Mouse (Mus musculus): ENCODE data around the gene Wfdc8. TPM values are rescaled to one million over a fixed set of nuclear protein-coding genes. Genes with fewer than 3 reads are reported as not detected.

Gene Wfdc8
- polyA plus RNA-seq, 1 experiment = not detected

- Histone ChIP-seq H3K27ac (ENCODE audit: control insufficient read depth, insufficient read depth, low read depth, low read length, poor library complexity) (no peak overlapping the region), H3K4me3 (replicated peaks; ENCODE audit: control insufficient read depth, low read depth, low read length) (no peak overlapping the region), H3K4me1 (ENCODE audit: control insufficient read depth, insufficient read depth, low read length) (no peaks in the 10 kb centered on the region)
- TF ChIP-seq POLR2A (IDR thresholded peaks at IDR 0.05; ENCODE audit: borderline replicate concordance, control insufficient read depth, low read depth, low read length) = no peak
- no peak for TF ChIP-seq CTCF (IDR thresholded peaks at IDR 0.05; ENCODE audit: control insufficient read depth, insufficient read depth, low read length)
- WGBS = 80% methylated on average over 9 of the region's 9 CpGs
Measured at GRCm38 (mm10) chr2:164551502-164551901, 61.9 kb downstream of the Wfdc8 start.

- Histone ChIP-seq H3K4me3 (replicated peaks; ENCODE audit: control insufficient read depth, low read depth, low read length) (no peak overlapping the region), H3K4me1 (ENCODE audit: control insufficient read depth, insufficient read depth, low read length) (no peaks in the 10 kb centered on the region), H3K27ac (ENCODE audit: control insufficient read depth, insufficient read depth, low read depth, low read length, poor library complexity) (no peak overlapping the region)
- WGBS = 5% methylated on average over 2 of the region's 2 CpGs
- TF ChIP-seq CTCF (IDR thresholded peaks at IDR 0.05; ENCODE audit: control insufficient read depth, insufficient read depth, low read length) (no peak), POLR2A (IDR thresholded peaks at IDR 0.05; ENCODE audit: borderline replicate concordance, control insufficient read depth, low read depth, low read length) (no peak)
Measured at GRCm38 (mm10) chr2:164550895-164551269, 62.5 kb downstream of the Wfdc8 start.

- WGBS = 43% methylated on average over 10 of the region's 10 CpGs
- no peaks in the 10 kb centered on the region for H3K4me1 ChIP-seq (ENCODE audit: control insufficient read depth, insufficient read depth, low read length)
- no peak overlapping the region for H3K4me3 ChIP-seq (replicated peaks; ENCODE audit: control insufficient read depth, low read depth, low read length)
- TF ChIP-seq POLR2A (IDR thresholded peaks at IDR 0.05; ENCODE audit: borderline replicate concordance, control insufficient read depth, low read depth, low read length) (no peak), CTCF (IDR thresholded peaks at IDR 0.05; ENCODE audit: control insufficient read depth, insufficient read depth, low read length) (no peak)
- H3K27ac ChIP-seq (ENCODE audit: control insufficient read depth, insufficient read depth, low read depth, low read length, poor library complexity) = no peak overlapping the region
Measured at GRCm38 (mm10) chr2:164549963-164550894, 63.2 kb downstream of the Wfdc8 start.

- WGBS = 53% methylated on average over 4 of the region's 4 CpGs
- Histone ChIP-seq H3K4me1 (ENCODE audit: control insufficient read depth, insufficient read depth, low read length) (no peaks in the 10 kb centered on the region; the same call in 1 of the 2 replicates), H3K4me3 (replicated peaks; ENCODE audit: control insufficient read depth, low read depth, low read length) (no peak overlapping the region), H3K27ac (ENCODE audit: control insufficient read depth, insufficient read depth, low read depth, low read length, poor library complexity) (no peak overlapping the region)
- TF ChIP-seq POLR2A (IDR thresholded peaks at IDR 0.05; ENCODE audit: borderline replicate concordance, control insufficient read depth, low read depth, low read length) = no peak
- no peak for TF ChIP-seq CTCF (IDR thresholded peaks at IDR 0.05; ENCODE audit: control insufficient read depth, insufficient read depth, low read length)
Measured at GRCm38 (mm10) chr2:164549338-164549737, 64.1 kb downstream of the Wfdc8 start.

Other genes with a start within 250 kb of the Wfdc8 start
- gene Slpi, start 224.5 kb downstream of the Wfdc8 start, polyA plus RNA-seq (2011; ENCODE audit: insufficient read depth, insufficient read length, low replicate concordance, missing spikeins) = 48.8 and 108 TPM in 2 replicates
- not detected in 2 replicates for gene Rbpjl, start 210.5 kb downstream of the Wfdc8 start, polyA plus RNA-seq (2011; ENCODE audit: insufficient read depth, insufficient read length, low replicate concordance, missing spikeins)
- gene Matn4, start 208.5 kb downstream of the Wfdc8 start, polyA plus RNA-seq (2011; ENCODE audit: insufficient read depth, insufficient read length, low replicate concordance, missing spikeins) = 0.86 and 1.2 TPM in 2 replicates
- gene Sdc4, start 169.7 kb downstream of the Wfdc8 start, polyA plus RNA-seq (2011; ENCODE audit: insufficient read depth, insufficient read length, low replicate concordance, missing spikeins) = 12.6 and 22.1 TPM in 2 replicates
- 10.1 and 26.7 TPM in 2 replicates for gene Sys1, start 156.7 kb downstream of the Wfdc8 start, polyA plus RNA-seq (2011; ENCODE audit: insufficient read depth, insufficient read length, low replicate concordance, missing spikeins)
- gene Gm20458, start 152.7 kb downstream of the Wfdc8 start, polyA plus RNA-seq (2011; ENCODE audit: insufficient read depth, insufficient read length, low replicate concordance, missing spikeins) = not detected in 2 replicates
- not detected in 2 replicates for gene Trp53tg5, start 139.9 kb downstream of the Wfdc8 start, polyA plus RNA-seq (2011; ENCODE audit: insufficient read depth, insufficient read length, low replicate concordance, missing spikeins)
- 7.5 and 8.1 TPM in 2 replicates for gene Dbndd2, start 127.5 kb downstream of the Wfdc8 start, polyA plus RNA-seq (2011; ENCODE audit: insufficient read depth, insufficient read length, low replicate concordance, missing spikeins)
- gene Pigt, start 116.1 kb downstream of the Wfdc8 start, polyA plus RNA-seq (2011; ENCODE audit: insufficient read depth, insufficient read length, low replicate concordance, missing spikeins) = 27.8 and 39.1 TPM in 2 replicates
- gene Wfdc2, start 51.2 kb downstream of the Wfdc8 start, polyA plus RNA-seq (2011; ENCODE audit: insufficient read depth, insufficient read length, low replicate concordance, missing spikeins) = 2.8 TPM in 1 of 2 replicates, not detected in the other
- gene Spint3, start 40.2 kb downstream of the Wfdc8 start, polyA plus RNA-seq (2011; ENCODE audit: insufficient read depth, insufficient read length, low replicate concordance, missing spikeins) = not detected in 2 replicates
- not detected in 2 replicates for gene Wfdc6a, start 28.2 kb downstream of the Wfdc8 start, polyA plus RNA-seq (2011; ENCODE audit: insufficient read depth, insufficient read length, low replicate concordance, missing spikeins)
- not detected in 2 replicates for gene Eppin, start 20.0 kb downstream of the Wfdc8 start, polyA plus RNA-seq (2011; ENCODE audit: insufficient read depth, insufficient read length, low replicate concordance, missing spikeins)
- not detected in 2 replicates for gene Wfdc6b, start 104 bp downstream of the Wfdc8 start, polyA plus RNA-seq (2011; ENCODE audit: insufficient read depth, insufficient read length, low replicate concordance, missing spikeins)
- not detected in 2 replicates for gene Wfdc16, start 25.2 kb upstream of the Wfdc8 start, polyA plus RNA-seq (2011; ENCODE audit: insufficient read depth, insufficient read length, low replicate concordance, missing spikeins)
- not detected in 2 replicates for gene Wfdc10, start 42.4 kb upstream of the Wfdc8 start, polyA plus RNA-seq (2011; ENCODE audit: insufficient read depth, insufficient read length, low replicate concordance, missing spikeins)
- gene Wfdc9, start 43.0 kb upstream of the Wfdc8 start, polyA plus RNA-seq (2011; ENCODE audit: insufficient read depth, insufficient read length, low replicate concordance, missing spikeins) = not detected in 2 replicates
- not detected in 2 replicates for gene Wfdc11, start 60.5 kb upstream of the Wfdc8 start, polyA plus RNA-seq (2011; ENCODE audit: insufficient read depth, insufficient read length, low replicate concordance, missing spikeins)
- gene Wfdc13, start 71.5 kb upstream of the Wfdc8 start, polyA plus RNA-seq (2011; ENCODE audit: insufficient read depth, insufficient read length, low replicate concordance, missing spikeins) = not detected in 2 replicates
- gene Spint4, start 84.9 kb upstream of the Wfdc8 start, polyA plus RNA-seq (2011; ENCODE audit: insufficient read depth, insufficient read length, low replicate concordance, missing spikeins) = not detected in 2 replicates
- gene Spint5, start 101.7 kb upstream of the Wfdc8 start, polyA plus RNA-seq (2011; ENCODE audit: insufficient read depth, insufficient read length, low replicate concordance, missing spikeins) = not detected in 2 replicates
- gene Wfdc3, start 132.3 kb upstream of the Wfdc8 start, polyA plus RNA-seq (2011; ENCODE audit: insufficient read depth, insufficient read length, low replicate concordance, missing spikeins) = 2.1 and 2.2 TPM in 2 replicates
- gene Dnttip1, start 132.4 kb upstream of the Wfdc8 start, polyA plus RNA-seq (2011; ENCODE audit: insufficient read depth, insufficient read length, low replicate concordance, missing spikeins) = 35.3 and 47.6 TPM in 2 replicates
- 261 and 459 TPM in 2 replicates for gene Ube2c, start 156.3 kb upstream of the Wfdc8 start, polyA plus RNA-seq (2011; ENCODE audit: insufficient read depth, insufficient read length, low replicate concordance, missing spikeins)
- 9.6 and 12.2 TPM in 2 replicates for gene Tnnc2, start 166.3 kb upstream of the Wfdc8 start, polyA plus RNA-seq (2011; ENCODE audit: insufficient read depth, insufficient read length, low replicate concordance, missing spikeins)
- gene Snx21, start 172.2 kb upstream of the Wfdc8 start, polyA plus RNA-seq (2011; ENCODE audit: insufficient read depth, insufficient read length, low replicate concordance, missing spikeins) = 2.3 and 5.8 TPM in 2 replicates
- 16.5 and 36.5 TPM in 2 replicates for gene Acot8, start 191.3 kb upstream of the Wfdc8 start, polyA plus RNA-seq (2011; ENCODE audit: insufficient read depth, insufficient read length, low replicate concordance, missing spikeins)
- 3.4 and 4.4 TPM in 2 replicates for gene Zswim3, start 191.5 kb upstream of the Wfdc8 start, polyA plus RNA-seq (2011; ENCODE audit: insufficient read depth, insufficient read length, low replicate concordance, missing spikeins)
- gene Zswim1, start 209.1 kb upstream of the Wfdc8 start, polyA plus RNA-seq (2011; ENCODE audit: insufficient read depth, insufficient read length, low replicate concordance, missing spikeins) = 2.1 and 3.7 TPM in 2 replicates
- gene Spata25, start 214.9 kb upstream of the Wfdc8 start, polyA plus RNA-seq (2011; ENCODE audit: insufficient read depth, insufficient read length, low replicate concordance, missing spikeins) = not detected in 2 replicates
- 61.0 and 109 TPM in 2 replicates for gene Ctsa, start 219.2 kb upstream of the Wfdc8 start, polyA plus RNA-seq (2011; ENCODE audit: insufficient read depth, insufficient read length, low replicate concordance, missing spikeins)
- gene Neurl2, start 219.8 kb upstream of the Wfdc8 start, polyA plus RNA-seq (2011; ENCODE audit: insufficient read depth, insufficient read length, low replicate concordance, missing spikeins) = 0.97 TPM in 1 of 2 replicates, not detected in the other
- 2.4 and 6.5 TPM in 2 replicates for gene Pltp, start 244.1 kb upstream of the Wfdc8 start, polyA plus RNA-seq (2011; ENCODE audit: insufficient read depth, insufficient read length, low replicate concordance, missing spikeins)

Data from bone marrow, adult 2 months (tissue).